Mouse (Mus musculus) frontal cortex, postnatal 14 days (tissue): Measurements from ENCODE around the gene Pebp1.
A peak's percentile ranks its signal among the peaks of the same experiment; 100 is the strongest.

Experiments
- DNase-seq, 2 experiments: peaks; one replicate each; pipeline ENCODE4 v3.0.0; 2022; ENCODE audit warnings: low spot score in 2 of 2

Pebp1 gene

DNA sequence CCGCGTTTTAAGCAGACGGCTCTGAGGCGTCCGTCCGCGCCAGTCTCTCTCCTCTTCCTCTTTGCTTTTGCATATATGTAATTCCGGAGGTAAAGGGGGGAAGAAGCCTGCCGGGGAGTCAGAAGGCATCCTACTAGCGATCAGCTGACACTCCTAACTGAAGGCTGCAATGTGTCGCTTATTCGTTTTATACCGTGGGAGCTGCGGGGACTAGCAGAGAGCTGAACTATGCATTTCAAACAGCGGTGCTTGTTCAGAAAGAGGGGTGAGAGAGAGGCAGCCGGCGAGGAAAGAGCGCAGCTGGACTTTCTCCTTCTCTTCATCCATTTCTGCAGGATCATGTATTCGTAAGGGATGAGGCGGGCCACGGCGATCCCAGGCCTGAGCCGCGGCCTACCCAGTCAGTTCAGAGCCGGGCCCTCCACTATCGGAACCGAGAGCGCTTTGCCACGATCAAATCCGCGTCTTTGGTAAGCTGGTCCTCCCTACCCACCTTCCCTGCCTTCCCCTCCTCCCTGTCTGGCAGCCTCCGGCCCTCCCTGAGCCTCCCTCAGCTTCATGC is 46.6 kb downstream of the Pebp1 start:
- peak; percentile 43 to 44 for DNase-seq

DNA sequence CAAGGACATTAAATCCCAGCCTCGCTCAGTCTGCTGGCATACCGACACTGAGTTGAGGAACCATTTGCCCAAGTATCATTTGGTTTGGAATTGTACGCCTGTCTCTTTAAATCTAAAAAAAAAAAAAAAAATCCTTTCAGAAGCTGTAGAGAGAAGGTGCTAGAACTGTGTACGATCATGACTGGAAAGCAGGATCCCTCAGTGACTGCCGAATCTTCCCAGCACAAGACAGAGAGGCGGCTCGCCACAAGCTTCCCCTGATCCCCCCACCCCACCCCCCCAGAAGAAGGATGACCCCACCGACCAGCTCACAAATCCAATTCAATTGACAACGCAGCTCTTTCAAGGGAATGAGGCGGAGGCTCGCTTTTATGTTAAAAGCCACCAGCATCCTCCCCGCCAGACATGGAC is 47.1 kb downstream of the Pebp1 start:
- DNase-seq: no peak

DNA sequence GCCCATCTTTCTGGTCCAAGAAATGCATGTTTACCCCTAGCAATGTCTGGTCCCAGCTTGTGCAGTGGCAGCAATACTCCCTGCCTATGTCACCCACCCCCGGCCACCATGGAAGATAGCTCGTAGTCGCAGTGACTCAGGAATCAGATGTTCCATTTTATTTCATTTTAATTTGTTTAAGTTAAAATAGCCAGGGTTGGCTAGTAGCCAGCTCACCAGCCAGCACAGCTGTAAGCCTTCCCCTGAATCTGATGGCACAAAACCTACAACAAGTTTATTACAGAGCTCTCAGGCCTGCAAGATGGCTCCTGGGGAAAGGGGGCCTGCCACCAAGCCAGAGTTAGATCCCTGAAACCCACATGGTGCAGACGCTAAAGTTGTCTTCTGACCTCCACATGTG is 48.3 kb downstream of the Pebp1 start:
- no peak for DNase-seq

DNA sequence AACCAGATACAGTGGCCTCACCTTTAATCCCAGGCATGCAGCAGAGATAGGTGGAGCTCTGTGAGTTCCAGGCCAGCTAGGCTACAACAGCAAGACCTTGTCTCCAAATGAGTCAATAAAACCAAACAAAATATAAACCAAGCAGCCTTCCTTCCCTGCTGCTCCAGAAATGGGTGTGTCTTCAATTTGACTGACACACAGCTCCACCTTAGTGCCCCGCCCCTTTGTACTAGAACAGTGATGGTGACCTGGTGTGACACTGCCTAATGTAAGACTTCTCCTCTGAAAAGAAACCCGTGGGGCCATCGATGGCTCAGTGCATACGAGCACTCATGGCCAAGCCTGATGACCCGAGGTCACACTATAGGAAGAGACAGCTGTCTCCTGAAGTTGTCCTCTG is 50.9 kb downstream of the Pebp1 start:
- no peak for DNase-seq
